Mouse (Mus musculus): ENCODE results near the gene Rgcc. TPM values are rescaled to one million over a fixed set of nuclear protein-coding genes. Genes with fewer than 3 reads are reported as not detected.

Rgcc gene
- polyA plus RNA-seq, 1 experiment from 2014 or later: 19.9 TPM

Other genes with a start within 250 kb of the Rgcc start
- gene Zfp957, start 54.3 kb downstream of the Rgcc start, polyA plus RNA-seq (2014; fragmentation: Nextera tagmentation; extraction: Ambion mirVana): not detected in 2 replicates
- gene Naa16, start 89.1 kb upstream of the Rgcc start, polyA plus RNA-seq (2014; fragmentation: Nextera tagmentation; extraction: Ambion mirVana): 18.4 and 25.2 TPM in 2 replicates
- gene Mtrf1, start 96.1 kb upstream of the Rgcc start, polyA plus RNA-seq (2014; fragmentation: Nextera tagmentation; extraction: Ambion mirVana): 12.7 and 12.9 TPM in 2 replicates
- gene Kbtbd7, start 124.9 kb upstream of the Rgcc start, polyA plus RNA-seq (2014; fragmentation: Nextera tagmentation; extraction: Ambion mirVana): 21.8 and 29.8 TPM in 2 replicates
- gene Kbtbd6, start 150.2 kb upstream of the Rgcc start, polyA plus RNA-seq (2014; fragmentation: Nextera tagmentation; extraction: Ambion mirVana): 1.2 and 2.3 TPM in 2 replicates
- gene Elf1, start 179.5 kb upstream of the Rgcc start, polyA plus RNA-seq (2014; fragmentation: Nextera tagmentation; extraction: Ambion mirVana): 2.7 and 3.7 TPM in 2 replicates
- 44.8 and 52.6 TPM in 2 replicates for gene Wbp4, start 179.9 kb upstream of the Rgcc start, polyA plus RNA-seq (2014; fragmentation: Nextera tagmentation; extraction: Ambion mirVana)